Mouse (Mus musculus) MEL (cell line): ENCODE data around the gene Ofcc1.

Experiments used
- CHD1 ChIP-seq: IDR thresholded peaks from 2 replicates; pipeline ENCODE4 v1.6.1; 2012; ENCODE audit warnings: low read depth, mild to moderate bottlenecking, inconsistent platforms, low read length, improper control_type of control experiment
- CTCF ChIP-seq, 3 experiments: IDR thresholded peaks in 2 of 3; conservative IDR thresholded peaks in 1 of 3; 2 replicates each; pipeline ENCODE4 v1.5.1; 2011 to 2012; ENCODE audit warnings: low read length in 3 of 3, low read depth in 2 of 3, mild to moderate bottlenecking in 2 of 3, improper control_type of control experiment in 1 of 3, inconsistent platforms in 1 of 3, mixed read lengths in 1 of 3, moderate library complexity in 1 of 3; ENCODE audit not compliant: control insufficient read depth in 1 of 3, insufficient read depth in 1 of 3, poor library complexity in 1 of 3, severe bottlenecking in 1 of 3
- MAFK ChIP-seq: IDR thresholded peaks from 2 replicates; pipeline ENCODE4 v1.6.1; 2011; ENCODE audit warnings: low read depth, mild to moderate bottlenecking, low read length, improper control_type of control experiment, borderline replicate concordance
- MXI1 ChIP-seq: IDR thresholded peaks from 2 replicates; pipeline ENCODE4 v1.6.1; 2011; ENCODE audit warnings: mild to moderate bottlenecking, low read depth, low read length, improper control_type of control experiment
- NRF1 ChIP-seq: IDR thresholded peaks from 2 replicates; pipeline ENCODE4 v1.6.1; 2014; ENCODE audit warnings: low read depth, mild to moderate bottlenecking, inconsistent platforms, low read length, improper control_type of control experiment, moderate library complexity; ENCODE audit not compliant: poor library complexity, insufficient read depth, severe bottlenecking
- POLR2A ChIP-seq, 2 experiments: IDR thresholded peaks; 2 replicates each; pipeline ENCODE4 v1.6.1; 2011 to 2012; ENCODE audit warnings: low read length in 2 of 2, mild to moderate bottlenecking in 2 of 2, control low read depth in 1 of 2, improper control_type of control experiment in 1 of 2, low read depth in 1 of 2, moderate library complexity in 1 of 2; ENCODE audit not compliant: control insufficient read depth in 1 of 2, insufficient read depth in 1 of 2, poor library complexity in 1 of 2
- POLR2AphosphoS2 ChIP-seq: IDR thresholded peaks from 2 replicates; pipeline ENCODE4 v1.6.1; 2011; ENCODE audit warnings: low read length, improper control_type of control experiment
- POLR2AphosphoS5 ChIP-seq: IDR thresholded peaks from 2 replicates; pipeline ENCODE4 v1.6.1; 2012; ENCODE audit warnings: low read depth, borderline replicate concordance, mild to moderate bottlenecking, inconsistent platforms, low read length, moderate library complexity, mixed read lengths
- RAD21 ChIP-seq: IDR thresholded peaks from 2 replicates; pipeline ENCODE4 v1.6.1; 2011; ENCODE audit warnings: mild to moderate bottlenecking, low read depth, low read length, improper control_type of control experiment
- RCOR1 ChIP-seq: IDR thresholded peaks from 2 replicates; pipeline ENCODE4 v1.6.1; 2012; ENCODE audit warnings: low read depth, mild to moderate bottlenecking, inconsistent platforms, low read length, improper control_type of control experiment

GRCm38 (mm10) chr13:40267546-40267945 lies 93.7 kb downstream of the Ofcc1 start:
- TF ChIP-seq POLR2A (IDR thresholded peaks at IDR 0.05; ENCODE audit: control insufficient read depth in 1 of 2, insufficient read depth in 1 of 2, low read depth in 1 of 2, low read length in 2 of 2, poor library complexity in 1 of 2), result no peak
- no peak for TF ChIP-seq RCOR1
- no peak for TF ChIP-seq CTCF (IDR thresholded peaks at IDR 0.05 in 2 of 3, conservative IDR thresholded peaks at IDR 0.05 in 1 of 3; ENCODE audit: control insufficient read depth in 1 of 3, insufficient read depth in 1 of 3, low read depth in 2 of 3, low read length in 3 of 3, poor library complexity in 1 of 3, severe bottlenecking in 1 of 3)
- TF ChIP-seq NRF1, result no peak
- no peak for TF ChIP-seq CHD1
- no peak for TF ChIP-seq RAD21
- TF ChIP-seq MAFK, result no peak
- no peak for TF ChIP-seq MXI1
- no peak for TF ChIP-seq POLR2AphosphoS2
- TF ChIP-seq POLR2AphosphoS5, result no peak
